Mouse (Mus musculus) embryonic fibroblast, embryonic 13.5 days (primary cell): ENCODE data around the gene Mymk.

Source experiments
- CTCF ChIP-seq: IDR thresholded peaks from 2 replicates; pipeline ENCODE4 v1.5.1; 2011; ENCODE audit warnings: mild to moderate bottlenecking, control low read depth, low read length, moderate library complexity, borderline replicate concordance; ENCODE audit not compliant: insufficient read depth
- POLR2A ChIP-seq: IDR thresholded peaks from 2 replicates; pipeline ENCODE4 v1.6.1; 2011; ENCODE audit warnings: low read depth, mild to moderate bottlenecking, control low read depth, low read length, moderate library complexity

GRCm38 (mm10) chr2:27070247-27070813 lies 1.6 kb downstream of the Mymk start:
- TF ChIP-seq CTCF (no peak), POLR2A (no peak)
